In the genomic region with DNA sequence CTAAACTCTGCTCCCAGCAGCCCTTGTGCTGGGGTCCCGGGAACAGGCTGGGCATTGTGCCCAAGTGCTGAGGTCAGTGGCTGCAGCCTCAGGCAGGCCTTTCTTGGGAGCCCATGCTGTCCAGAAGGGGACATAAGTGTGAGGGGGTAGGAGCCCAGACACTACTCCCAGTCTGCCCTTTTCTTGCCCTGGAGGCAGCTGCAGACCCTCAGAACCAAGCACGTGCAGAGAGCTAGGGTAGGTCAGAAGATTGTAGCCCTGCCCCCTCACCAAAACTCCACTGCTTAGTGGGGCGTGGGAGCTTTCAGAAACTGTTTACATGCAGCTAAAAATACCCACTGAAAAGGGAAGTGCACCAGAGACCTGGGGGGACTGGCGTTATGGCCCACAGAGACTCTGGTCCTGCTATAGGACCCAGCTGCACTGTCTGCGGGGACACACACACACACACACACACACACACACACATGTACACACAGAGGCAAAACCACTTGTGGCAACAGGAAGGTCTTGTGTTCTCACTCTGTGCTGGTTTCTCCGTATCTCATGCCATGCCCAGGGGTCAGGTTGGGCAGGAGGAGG, we compare ENCODE assay signal across 1 mouse cellular context.
TF ChIP-seq lines count a peak whose summit lies in the region.

No protein-coding gene starts in this region.

TF ChIP-seq in MEL, 35 proteins besides CTCF, POLR2A, EP300 and RAD21:
- TF ChIP-seq MEF2A (IDR thresholded peaks at IDR 0.05; ENCODE audit: extremely low read depth, insufficient replicate concordance, low read depth, low read length, poor library complexity, severe bottlenecking) = peak; percentile 90
- no peak for TF ChIP-seq GATA1 (IDR thresholded peaks at IDR 0.05; ENCODE audit: low read depth, low read length)
- TF ChIP-seq ETS1 (IDR thresholded peaks at IDR 0.05; ENCODE audit: low read depth, low read length) = peak; percentile 55; the same call in 1 of the 2 replicates
- TF ChIP-seq TBP (IDR thresholded peaks at IDR 0.05; ENCODE audit: low read depth, low read length) = no peak
- TF ChIP-seq TCF12 (IDR thresholded peaks at IDR 0.05; ENCODE audit: low read depth, low read length) = 0 out of 2 replicates have a peak, but pooled peaks have one; percentile 12
